Mouse (Mus musculus) testis, adult 2 months (tissue): ENCODE results near the gene 4930507D05Rik. TPM values are rescaled to one million over a fixed set of nuclear protein-coding genes. Genes with fewer than 3 reads are reported as not detected.
"Not testable (repeated sequence)": the region's sequence is repeated elsewhere in the genome, so short reads cannot be mapped to it uniquely, and the experiment has no call there.

Experiments used
- H3K27ac ChIP-seq: fragments of 200-500 bp; 2 replicates; pipeline ENCODE4 v1.5.1; 2012; ENCODE audit warnings: low read depth, low read length; ENCODE audit not compliant: control insufficient read depth, insufficient read depth
- H3K27me3 ChIP-seq: fragments of 200-500 bp; 2 replicates; pipeline ENCODE4 v1.6.1; 2012; ENCODE audit warnings: mild to moderate bottlenecking, low read length, moderate library complexity; ENCODE audit not compliant: control insufficient read depth, insufficient read depth
- H3K36me3 ChIP-seq: fragments of 200-500 bp; 2 replicates; pipeline ENCODE4 v1.6.1; 2012; ENCODE audit warnings: mild to moderate bottlenecking, low read length; ENCODE audit not compliant: control insufficient read depth, insufficient read depth
- H3K4me1 ChIP-seq: fragments of 200-500 bp; 2 replicates; pipeline ENCODE4 v1.6.1; 2012; ENCODE audit warnings: low read length; ENCODE audit not compliant: control insufficient read depth, insufficient read depth
- H3K4me3 ChIP-seq: fragments of 200-500 bp; 2 replicates; pipeline ENCODE4 v1.5.1; 2012; ENCODE audit warnings: low read depth, mild to moderate bottlenecking, low read length, moderate library complexity, mixed read lengths; ENCODE audit not compliant: control insufficient read depth
- CTCF ChIP-seq: fragments of 200-500 bp; IDR thresholded peaks from 2 replicates; pipeline ENCODE4 v1.5.1; 2012; ENCODE audit warnings: low read depth, mild to moderate bottlenecking, inconsistent platforms, low read length, moderate library complexity; ENCODE audit not compliant: control insufficient read depth, insufficient read depth, insufficient replicate concordance
- POLR2A ChIP-seq: fragments of 200-500 bp; IDR thresholded peaks from 2 replicates; pipeline ENCODE4 v1.6.1; 2012; ENCODE audit warnings: low read depth, mild to moderate bottlenecking, inconsistent platforms, low read length, moderate library complexity; ENCODE audit not compliant: control insufficient read depth
- polyA plus RNA-seq: library from polyadenylated mRNA; depleted of rRNA; stranded (reverse); fragments of >200 nt; gene quantifications from 2 replicates; pipeline ENCODE4 v1.2.3, GENCODE M21; 2012; rRNA removed

4930507D05Rik gene
- polyA plus RNA-seq, 1 experiment: 6.2 TPM

DNA sequence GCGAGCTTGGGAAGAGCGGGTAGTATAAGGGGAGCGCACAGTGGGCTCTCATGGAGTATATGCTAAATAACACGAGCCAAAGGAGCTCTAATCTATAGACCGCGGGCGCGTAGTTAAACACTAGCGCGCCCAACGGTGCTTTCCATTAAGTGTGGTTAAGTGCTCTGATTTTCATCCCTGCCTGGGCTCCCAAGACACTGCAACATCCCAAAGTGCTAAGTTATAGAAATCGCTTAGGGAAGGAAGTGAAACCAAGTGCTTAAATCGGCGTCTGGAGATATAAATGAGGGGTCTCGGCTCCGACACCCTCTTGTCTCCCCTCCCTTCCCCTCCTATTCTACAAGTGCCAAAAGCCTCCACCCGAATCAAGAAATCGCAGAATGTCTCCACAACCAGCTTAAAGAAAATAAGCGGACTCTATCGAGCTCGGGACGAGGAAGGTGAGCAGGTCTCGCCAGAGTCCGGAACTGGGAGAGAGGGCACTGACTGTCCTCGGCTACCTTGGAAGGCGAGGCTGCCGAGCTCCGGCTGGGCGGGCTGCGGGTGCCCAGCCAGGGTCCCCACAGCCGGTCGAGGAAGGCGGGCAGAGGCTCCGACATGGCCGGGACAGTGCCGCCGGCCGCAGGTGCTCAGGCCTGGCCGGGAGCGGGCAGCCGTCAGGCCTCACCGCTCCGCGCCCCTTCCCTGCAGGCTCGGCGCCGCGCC, 36.7 kb downstream of the 4930507D05Rik start:
- peak overlapping the region; percentile 91 for H3K4me3 ChIP-seq
- TF ChIP-seq CTCF (no peak), POLR2A (no peak)
- peak overlapping the region; percentile 90 for H3K27ac ChIP-seq
- no peaks in the 10 kb centered on the region; the same call in none of the 2 replicates for H3K4me1 ChIP-seq
- no peaks in the 10 kb centered on the region; the same call in 1 of the 2 replicates for H3K36me3 ChIP-seq
- no peaks in the 10 kb centered on the region for H3K27me3 ChIP-seq

DNA sequence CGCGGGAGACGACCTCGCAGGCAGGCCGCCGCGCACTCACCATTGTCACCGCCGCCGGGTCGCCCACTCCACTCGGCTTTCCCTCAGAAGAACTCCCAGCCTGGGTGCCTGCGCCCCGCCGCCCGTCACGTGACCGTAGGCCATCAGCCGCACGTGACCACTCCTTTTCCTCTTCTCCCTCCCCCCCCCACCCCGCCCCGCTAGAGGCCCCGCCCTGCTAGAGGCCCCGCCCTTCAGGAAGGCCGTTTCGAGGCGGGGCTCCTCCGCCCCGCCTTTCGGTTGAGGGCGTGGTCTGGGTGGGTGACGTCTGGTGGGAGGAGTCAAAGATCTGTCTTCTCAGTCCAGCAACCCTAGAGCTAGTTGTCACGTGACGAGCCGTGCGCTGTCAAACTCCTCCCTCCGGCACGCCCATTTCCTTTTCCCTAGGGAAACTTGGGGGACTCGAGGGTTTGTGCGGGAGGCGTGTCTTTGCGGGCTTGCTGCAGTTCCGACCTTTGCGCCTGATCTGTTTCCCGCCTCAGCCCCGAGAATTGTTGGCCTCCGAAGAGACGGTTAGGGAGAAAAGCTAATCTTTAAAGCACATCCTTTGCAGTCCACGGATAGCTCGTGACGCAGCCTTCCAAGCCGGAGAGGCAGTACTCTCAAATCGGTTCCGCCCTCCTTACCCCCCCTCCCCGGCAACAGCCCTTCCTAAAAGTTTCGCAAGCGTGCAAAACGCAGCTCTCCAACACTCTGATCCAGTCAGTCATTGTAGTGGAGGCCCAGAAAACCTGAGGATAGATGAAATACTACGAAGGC, 37.5 kb downstream of the 4930507D05Rik start, which contains the start of gene Vps26a:
Gene Vps26a, minus strand, starts transcription at position 188 of the 798 bp plus-strand sequence.
- peak; percentile 13; the same call in 1 of the 2 replicates for TF ChIP-seq POLR2A
- no peak for TF ChIP-seq CTCF
- Histone ChIP-seq H3K4me3 (peak within 1 kb of the TSS; percentile 91), H3K4me1 (no peaks in the 10 kb centered on the region; the same call in none of the 2 replicates), H3K27me3 (no peaks in the 10 kb centered on the region), H3K36me3 (no peaks in the 10 kb centered on the region; the same call in 1 of the 2 replicates), H3K27ac (peak within 1 kb of the TSS; percentile 90)

DNA sequence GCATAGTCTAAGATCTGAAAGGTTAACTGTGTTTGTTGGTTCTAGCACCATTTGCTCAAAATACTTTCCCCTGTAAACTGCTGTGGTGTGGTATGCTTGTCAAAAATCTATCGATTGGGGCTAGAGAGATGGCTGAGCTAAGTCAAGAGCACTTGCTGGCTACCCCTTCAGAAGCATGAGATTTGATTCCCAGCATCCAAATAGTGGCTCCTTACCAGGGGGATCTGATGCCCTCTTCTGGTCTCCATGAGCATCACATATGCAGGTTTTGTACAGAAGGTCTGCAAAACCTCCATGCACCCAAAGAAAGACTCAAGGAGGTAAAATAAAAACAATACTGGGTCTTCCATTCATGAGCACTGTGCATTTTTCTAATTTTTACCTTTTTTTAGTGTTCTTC, 39.0 kb downstream of the 4930507D05Rik start:
- H3K4me3 ChIP-seq: no peak overlapping the region

DNA sequence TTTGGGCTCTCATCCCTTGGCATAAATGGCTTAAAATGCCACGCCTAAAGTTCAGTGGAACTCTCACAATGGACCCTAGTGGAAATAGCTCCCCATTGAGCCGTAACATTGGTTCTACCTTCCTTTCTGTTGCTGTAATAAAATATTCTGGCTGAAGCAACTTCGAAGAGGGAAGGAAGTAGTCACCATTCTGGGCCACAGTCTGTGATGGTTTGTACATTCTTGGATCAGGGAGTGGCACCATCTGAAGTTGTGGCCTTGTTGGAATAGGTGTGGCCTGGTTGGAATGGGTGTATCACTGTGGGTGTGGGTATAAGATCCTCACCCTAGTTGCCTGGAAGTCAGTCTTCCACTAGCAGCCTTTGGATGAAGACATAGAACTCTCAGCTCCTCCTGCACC, 42.4 kb downstream of the 4930507D05Rik start:
- not testable (repeated sequence) for H3K36me3 ChIP-seq, H3K27ac ChIP-seq, H3K4me1 ChIP-seq

More for the DNA sequence above, 39.0 kb downstream of the 4930507D05Rik start:
- Histone ChIP-seq H3K36me3 (no peaks in the 10 kb centered on the region; the same call in 1 of the 2 replicates), H3K4me1 (no peaks in the 10 kb centered on the region; the same call in none of the 2 replicates), H3K27me3 (no peaks in the 10 kb centered on the region), H3K27ac (no peak overlapping the region)
- TF ChIP-seq CTCF (no peak), POLR2A (no peak)

DNA sequence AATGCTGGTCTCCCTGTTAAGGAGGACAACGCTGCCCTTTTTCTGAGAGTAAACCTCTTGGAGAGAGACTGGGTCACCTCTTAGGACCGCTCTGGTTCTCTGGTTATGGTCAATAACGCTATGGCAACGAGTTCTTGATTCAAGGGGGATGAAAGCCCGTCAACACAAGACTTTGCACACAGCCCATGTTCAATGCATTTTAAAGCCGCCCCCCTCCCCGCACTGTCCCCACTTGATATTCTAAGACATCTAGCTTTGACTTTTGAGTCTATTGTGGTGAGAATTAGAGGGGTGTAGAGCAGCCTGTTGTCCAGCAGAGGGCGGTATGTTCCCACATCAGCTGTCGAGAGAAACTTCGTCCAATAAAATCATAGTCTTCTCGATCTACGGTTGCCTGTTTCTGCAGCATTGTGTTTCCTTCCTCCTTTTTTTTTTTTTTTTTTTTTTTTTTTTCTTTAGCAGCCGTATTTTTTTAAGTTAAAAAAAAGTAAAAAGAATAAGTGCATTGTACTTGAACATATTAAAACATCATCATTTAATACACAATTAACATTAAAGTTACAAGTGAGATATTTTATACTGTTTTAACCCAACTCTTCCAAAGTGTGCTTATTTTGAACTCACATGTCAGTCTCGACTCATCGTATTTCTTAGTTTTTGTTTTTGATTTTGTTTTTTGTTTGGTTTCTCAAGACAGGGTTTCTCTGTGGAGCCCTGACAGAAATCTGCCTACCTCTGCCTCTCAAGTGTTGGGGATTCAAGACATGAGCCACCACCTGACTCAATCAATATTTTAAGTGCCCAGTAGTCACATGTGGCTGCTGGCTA, 51.0 kb downstream of the 4930507D05Rik start:
- TF ChIP-seq POLR2A (no peak), CTCF (peak; percentile 59; the same call in 1 of the 2 replicates)
- no peak overlapping the region for H3K27ac ChIP-seq
- no peaks in the 10 kb centered on the region for H3K27me3 ChIP-seq
- peaks cover 4% of the 10 kb centered on the region for H3K4me1 ChIP-seq
- H3K4me3 ChIP-seq: no peak overlapping the region
- no peaks in the 10 kb centered on the region for H3K36me3 ChIP-seq

More for the DNA sequence above, 42.4 kb downstream of the 4930507D05Rik start:
- not testable (repeated sequence) for H3K4me3 ChIP-seq, H3K27me3 ChIP-seq

Other genes with a start within 250 kb of the 4930507D05Rik start
- 2.7 and 3.6 TPM in 2 replicates for gene Tspan15, start 218.2 kb upstream of the 4930507D05Rik start, polyA plus RNA-seq
- gene Tacr2, start 197.1 kb upstream of the 4930507D05Rik start, polyA plus RNA-seq: 0.88 and 1.2 TPM in 2 replicates
- gene Hk1, start 69.6 kb upstream of the 4930507D05Rik start, polyA plus RNA-seq: 853 and 878 TPM in 2 replicates
- 0.02 and 0.25 TPM in 2 replicates for gene Hkdc1, start 27.0 kb upstream of the 4930507D05Rik start, polyA plus RNA-seq
- gene Supv3l1, start 249 bp downstream of the 4930507D05Rik start, polyA plus RNA-seq: 15.1 and 15.3 TPM in 2 replicates
- 94.3 and 104 TPM in 2 replicates for gene Vps26a, start 37.3 kb downstream of the 4930507D05Rik start, polyA plus RNA-seq
- 18.0 and 20.5 TPM in 2 replicates for gene Srgn, start 78.0 kb downstream of the 4930507D05Rik start, polyA plus RNA-seq
- 41.7 and 47.4 TPM in 2 replicates for gene Kif1bp, start 129.0 kb downstream of the 4930507D05Rik start, polyA plus RNA-seq
- gene Ddx21, start 152.8 kb downstream of the 4930507D05Rik start, polyA plus RNA-seq: 15.7 and 18.1 TPM in 2 replicates
- gene Ddx50, start 201.7 kb downstream of the 4930507D05Rik start, polyA plus RNA-seq: 17.8 and 21.0 TPM in 2 replicates